Comparison of ENCODE assay signal across 26 mouse cellular contexts in genomic region chr9:70915356-70915685, GRCm38 (mm10). TPM values are rescaled to one million over a fixed set of nuclear protein-coding genes. Genes with fewer than 3 reads are reported as not detected.
DNase-seq lines count a peak whose midpoint lies in the region; ATAC-seq and TF ChIP-seq lines count a peak whose summit lies in the region.
"Had no signal": no experiment of that assay in that cellular context is flagged by ENCODE, and none has a peak within 500 bp of the region (broad histone marks: within the 10 kb centered on the region; RNA-seq: fewer than 3 reads in every experiment).

No protein-coding gene starts in this region.

- no peak for TF ChIP-seq POLR2A in bone marrow, adult 2 months (IDR thresholded peaks at IDR 0.05; ENCODE audit: borderline replicate concordance, control insufficient read depth, low read depth, low read length)
- TF ChIP-seq POLR2A in kidney, adult 2 months (IDR thresholded peaks at IDR 0.05; ENCODE audit: low read depth, low read length), result no peak

- no peaks in the 10 kb centered on the region for H3K9me3 ChIP-seq in heart, embryonic 10.5 days
- H3K9me3 ChIP-seq in liver, embryonic 14.5 days (ENCODE audit: control insufficient read depth, low read length), result no peaks in the 10 kb centered on the region
- H3K9me3 ChIP-seq: embryonic facial prominence, embryonic 15.5 days; hindbrain, embryonic 13.5 days; midbrain, embryonic 15.5 days; neural tube, embryonic 12.5 days had no signal

- peaks cover 30% of the 10 kb centered on the region for H3K4me1 ChIP-seq in heart, embryonic 10.5 days
- peaks cover 4% of the 10 kb centered on the region; the same call in 1 of the 2 replicates for H3K4me1 ChIP-seq in bone marrow, adult 2 months (ENCODE audit: control insufficient read depth, insufficient read depth, low read length)
- H3K4me1 ChIP-seq in liver, embryonic 14.5 days (replicated peaks; ENCODE audit: control insufficient read depth in 2 of 2, insufficient read depth in 2 of 2, low read length in 1 of 2), result peaks cover 42 to 52% of the 10 kb centered on the region in 2 experiments
- no peaks in the 10 kb centered on the region for H3K4me1 ChIP-seq in kidney, adult 2 months (ENCODE audit: control insufficient read depth, insufficient read depth, low read length)
- H3K4me1 ChIP-seq: midbrain, embryonic 15.5 days had no signal

- no peak for ATAC-seq in liver, embryonic 14.5 days (ENCODE audit: insufficient read depth)
- ATAC-seq: forebrain, embryonic 16.5 days; midbrain, embryonic 15.5 days had no signal

- no peak overlapping the region for H3K4me3 ChIP-seq in heart, embryonic 10.5 days
- no peak overlapping the region for H3K4me3 ChIP-seq in bone marrow, adult 2 months (replicated peaks; ENCODE audit: control insufficient read depth, low read depth, low read length)
- H3K4me3 ChIP-seq in liver, embryonic 14.5 days (ENCODE audit: insufficient read depth in 1 of 2, low read depth in 2 of 2, low read length in 2 of 2), result no peak overlapping the region
- H3K4me3 ChIP-seq in kidney, adult 2 months (ENCODE audit: insufficient read depth, low read depth, low read length), result no peak overlapping the region
- H3K4me3 ChIP-seq: embryonic facial prominence, embryonic 15.5 days; hindbrain, embryonic 13.5 days; midbrain, embryonic 15.5 days; neural tube, embryonic 12.5 days had no signal

- no peaks in the 10 kb centered on the region for H3K27me3 ChIP-seq in heart, embryonic 10.5 days (ENCODE audit: insufficient read depth, poor library complexity, severe bottlenecking)
- H3K27me3 ChIP-seq in liver, embryonic 14.5 days (ENCODE audit: control insufficient read depth, insufficient read depth, low read length), result no peaks in the 10 kb centered on the region
- H3K27me3 ChIP-seq in kidney, adult 2 months (replicated peaks; ENCODE audit: control insufficient read depth, insufficient read depth, low read length), result no peaks in the 10 kb centered on the region
- H3K27me3 ChIP-seq: embryonic facial prominence, embryonic 15.5 days; hindbrain, embryonic 13.5 days; midbrain, embryonic 15.5 days; neural tube, embryonic 12.5 days had no signal

- WGBS in heart, embryonic 10.5 days, result 52% methylated on average over 2 of the region's 2 CpGs
- 89% methylated on average over 2 of the region's 2 CpGs for WGBS in bone marrow, adult 2 months
- 71% methylated on average over 2 of the region's 2 CpGs for WGBS in liver, embryonic 14.5 days (ENCODE audit: insufficient replicate concordance)
- 84% methylated on average over 2 of the region's 2 CpGs for WGBS in kidney, adult 2 months

- TF ChIP-seq EP300 in liver, embryonic 14.5 days (IDR thresholded peaks at IDR 0.05; ENCODE audit: low read depth), result no peak

- H3K4me2 ChIP-seq in liver, embryonic 14.5 days (ENCODE audit: low read depth), result peak overlapping the region; percentile 61
- H3K4me2 ChIP-seq: embryonic facial prominence, embryonic 15.5 days; heart, embryonic 11.5 days; hindbrain, embryonic 13.5 days; midbrain, embryonic 15.5 days; neural tube, embryonic 12.5 days had no signal

- H3K9ac ChIP-seq in liver, embryonic 14.5 days (replicated peaks), result peak overlapping the region; percentile 66
- H3K9ac ChIP-seq: embryonic facial prominence, embryonic 15.5 days; hindbrain, embryonic 13.5 days; midbrain, embryonic 15.5 days; neural tube, embryonic 12.5 days had no signal

- intact Hi-C loops in heart, postnatal 25 days (cut with DNase I), result no loop called here

- no peaks in the 10 kb centered on the region for H3K36me3 ChIP-seq in heart, embryonic 10.5 days
- H3K36me3 ChIP-seq in liver, embryonic 14.5 days (replicated peaks; ENCODE audit: control insufficient read depth, insufficient read depth, low read depth), result no peaks in the 10 kb centered on the region
- no peaks in the 10 kb centered on the region for H3K36me3 ChIP-seq in kidney, adult 2 months (ENCODE audit: control insufficient read depth, insufficient read depth, low read length)
- H3K36me3 ChIP-seq: embryonic facial prominence, embryonic 15.5 days; hindbrain, embryonic 13.5 days; midbrain, embryonic 15.5 days; neural tube, embryonic 12.5 days had no signal

- DNase-seq in heart, embryonic 10.5 days (ENCODE audit: low spot score), result no peak
- no peak for DNase-seq in heart, postnatal 25 days (ENCODE audit: low spot score)
- peak; percentile 26 for DNase-seq in MN1 (ENCODE audit: low spot score)
- no peak for DNase-seq in liver, embryonic 14.5 days (ENCODE audit: low read depth in 3 of 3, low spot score in 3 of 3)
- DNase-seq in left cerebral cortex, adult 11 months (ENCODE audit: low spot score), result no peak
- no peak for DNase-seq in kidney, adult 2 months
- no peak for DNase-seq in testis, postnatal 14 days (ENCODE audit: low spot score)
- DNase-seq: cerebellum, adult 2 months; cerebellum, postnatal 25 days; embryo, embryonic 11 days; gastrocnemius, postnatal 25 days; heart, postnatal 14 days; kidney, adult 11 months; lung, adult 2 months; right cerebral cortex, adult 18-20 months; right cerebral cortex, postnatal 4 days; thymus, postnatal 25 days had no signal

- peak overlapping the region; percentile 52 for H3K27ac ChIP-seq in heart, embryonic 10.5 days
- H3K27ac ChIP-seq in bone marrow, adult 2 months (ENCODE audit: control insufficient read depth, insufficient read depth, low read depth, low read length, poor library complexity), result peak overlapping the region; percentile 43
- peak overlapping the region; percentile 89 for H3K27ac ChIP-seq in liver, embryonic 14.5 days
- no peak overlapping the region for H3K27ac ChIP-seq in kidney, adult 2 months (ENCODE audit: insufficient read depth, low read depth, low read length)
- H3K27ac ChIP-seq: embryonic facial prominence, embryonic 15.5 days; midbrain, embryonic 15.5 days; neural tube, embryonic 12.5 days had no signal

- no peak for TF ChIP-seq CTCF in bone marrow, adult 2 months (IDR thresholded peaks at IDR 0.05; ENCODE audit: control insufficient read depth, insufficient read depth, low read length)
- TF ChIP-seq CTCF in liver, embryonic 14.5 days (IDR thresholded peaks at IDR 0.05; ENCODE audit: low read depth), result no peak
- TF ChIP-seq CTCF in kidney, adult 2 months (conservative IDR thresholded peaks at IDR 0.05; ENCODE audit: insufficient read depth, insufficient read length, low read depth, low read length), result no peak

RNA-seq across cellular contexts. Expression of gene Lipc, which starts 36.7 kb away (rescaled TPM):
- polyA plus RNA-seq in heart, embryonic 10.5 days (2016; fragmentation: Nextera tagmentation; extraction: Ambion mirVana), result 0.11 and 1.9 TPM in 2 replicates
- under 1 TPM in 1 of 2 experiments, not detected in 1; 0.31 TPM for total RNA-seq in heart, postnatal 25 days (2021)
- polyA plus RNA-seq in bone marrow, adult 2 months (2011; ENCODE audit: insufficient read depth, insufficient read length, low replicate concordance, missing spikeins), result 0.56 and 0.87 TPM in 2 replicates
- polyA plus RNA-seq in liver, embryonic 14.5 days (2012; rRNA removed), result 19.3 and 22.4 TPM in 2 replicates
- polyA plus RNA-seq in liver, embryonic 14.5 days (2014; fragmentation: Nextera tagmentation; extraction: Ambion mirVana), result 26.8 and 30.3 TPM in 2 replicates
- polyA plus RNA-seq in kidney, adult 2 months (2012; rRNA removed), result 0.58 TPM in 2 replicates
- total RNA-seq: adrenal gland, adult 18-20 months; gastrocnemius, postnatal 25 days had no signal
- polyA plus RNA-seq: C2C12; hindbrain, embryonic 13.5 days; neural tube, embryonic 12.5 days had no signal
